Mouse (Mus musculus) lung, postnatal 25 days (tissue): ENCODE measurements at regions not wholly inside any gene's neighbourhood (a gene's known extent, or its start where the extent isn't known, plus 50 kb on each side); places are given as distances from the start of the nearest gene placed in this dataset.

Source experiments
- DNase-seq: peaks from one replicate; pipeline ENCODE4 v3.0.0; 2022; ENCODE audit warnings: low spot score

DNA sequence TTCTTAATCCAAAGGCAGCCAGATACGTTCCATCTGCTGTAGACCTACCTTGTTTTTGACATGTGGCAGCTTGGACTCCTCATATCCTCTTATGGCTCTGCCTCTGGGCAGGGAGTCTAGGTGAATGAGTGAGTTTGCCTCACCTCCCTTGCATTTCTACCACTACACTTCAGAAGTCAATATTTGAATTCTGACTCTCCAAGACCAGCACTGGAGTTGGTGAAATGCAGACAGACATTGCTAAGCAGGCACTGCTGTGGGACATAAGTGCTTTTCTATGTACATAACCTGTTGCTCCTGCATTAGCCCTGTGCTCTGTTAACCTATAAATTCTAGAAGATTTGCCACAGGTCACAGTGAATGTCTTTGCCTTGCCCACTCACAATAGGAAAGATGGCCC is 53.3 kb upstream of the Wdr1 start:
- peak; percentile 12 for DNase-seq
